Comparison of ENCODE assay signal across 9 mouse cellular contexts in genomic region chr5:65536068-65536465, GRCm38 (mm10). TPM values are rescaled to one million over a fixed set of nuclear protein-coding genes. Genes with fewer than 3 reads are reported as not detected.
A peak's percentile ranks its signal among the peaks of the same experiment; 100 is the strongest.
DNase-seq lines count a peak whose midpoint lies in the region; ATAC-seq and TF ChIP-seq lines count a peak whose summit lies in the region.
"Not testable (repeated sequence)": the region's sequence is repeated elsewhere in the genome, so short reads cannot be mapped to it uniquely, and the experiment has no call there.
"Had no signal": no experiment of that assay in that cellular context is flagged by ENCODE, and none has a peak within 500 bp of the region (broad histone marks: within the 10 kb centered on the region; RNA-seq: fewer than 3 reads in every experiment).

No protein-coding gene starts in this region.

- H3K9ac ChIP-seq in forebrain, embryonic 14.5 days (ENCODE audit: low read length): peak overlapping the region; percentile 95
- H3K9ac ChIP-seq in heart, postnatal 0 days (replicated peaks; ENCODE audit: low read depth, low read length): peak overlapping the region; percentile 88
- peak overlapping the region; percentile 95 for H3K9ac ChIP-seq in kidney, embryonic 14.5 days (ENCODE audit: low read depth, low read length)
- H3K9ac ChIP-seq in liver, embryonic 12.5 days: peak overlapping the region; percentile 93
- peak overlapping the region; percentile 89; the same call in 1 of the 2 replicates for H3K9ac ChIP-seq in midbrain, embryonic 11.5 days (ENCODE audit: low read length)

- ATAC-seq in forebrain, embryonic 14.5 days; heart, postnatal 0 days (ENCODE audit: insufficient read depth, low read depth); kidney, embryonic 14.5 days (ENCODE audit: low FRiP score, low TSS enrichment); liver, embryonic 12.5 days; midbrain, embryonic 11.5 days (ENCODE audit: low FRiP score): not testable (repeated sequence)

- WGBS in forebrain, embryonic 14.5 days: 87% methylated on average over 10 of the region's 10 CpGs
- WGBS in heart, postnatal 0 days: 73% methylated on average over 10 of the region's 10 CpGs
- 83% methylated on average over 10 of the region's 10 CpGs for WGBS in kidney, embryonic 14.5 days
- WGBS in liver, embryonic 12.5 days (ENCODE audit: insufficient replicate concordance): 79% methylated on average over 10 of the region's 10 CpGs
- 87% methylated on average over 10 of the region's 10 CpGs for WGBS in midbrain, embryonic 11.5 days
- WGBS in small intestine, adult 2 months: 70% methylated on average over 10 of the region's 10 CpGs

- peaks cover 13% of the 10 kb centered on the region for H3K4me1 ChIP-seq in forebrain, embryonic 14.5 days (ENCODE audit: control insufficient read depth, insufficient read depth, low read length)
- H3K4me1 ChIP-seq in heart, postnatal 0 days (ENCODE audit: control insufficient read depth, insufficient read depth): peaks cover 15% of the 10 kb centered on the region
- not testable (repeated sequence) for H3K4me1 ChIP-seq in kidney, embryonic 14.5 days (ENCODE audit: control insufficient read depth, insufficient read depth, low read length); small intestine, adult 2 months (ENCODE audit: control insufficient read depth, insufficient read depth, insufficient read length, low read length)
- peaks cover 34% of the 10 kb centered on the region for H3K4me1 ChIP-seq in liver, embryonic 12.5 days
- H3K4me1 ChIP-seq in midbrain, embryonic 11.5 days (ENCODE audit: control insufficient read depth, insufficient read depth, low read length): peaks cover 12% of the 10 kb centered on the region

- H3K4me2 ChIP-seq in forebrain, embryonic 14.5 days (ENCODE audit: low read length): peak overlapping the region; percentile 76
- H3K4me2 ChIP-seq in heart, postnatal 0 days (ENCODE audit: low read depth, low read length): peak overlapping the region; percentile 77
- peak overlapping the region; percentile 44 for H3K4me2 ChIP-seq in kidney, embryonic 14.5 days (replicated peaks; ENCODE audit: low read depth, low read length)
- H3K4me2 ChIP-seq in liver, embryonic 12.5 days: peak overlapping the region; percentile 86
- H3K4me2 ChIP-seq in midbrain, embryonic 11.5 days: peak overlapping the region; percentile 72

- not testable (repeated sequence) for TF ChIP-seq CTCF in heart, postnatal 0 days (IDR thresholded peaks at IDR 0.05; ENCODE audit: low read depth); small intestine, adult 2 months (IDR thresholded peaks at IDR 0.05; ENCODE audit: extremely low read depth, insufficient read length, insufficient replicate concordance, low read depth, low read length)

- not testable (repeated sequence) for H3K27me3 ChIP-seq in forebrain, embryonic 14.5 days (replicated peaks; ENCODE audit: control insufficient read depth, insufficient read depth, low read length); heart, postnatal 0 days (ENCODE audit: control insufficient read depth, insufficient read depth, low read length); kidney, embryonic 14.5 days (ENCODE audit: control insufficient read depth, insufficient read depth, low read length); liver, embryonic 12.5 days (replicated peaks); midbrain, embryonic 11.5 days (ENCODE audit: control insufficient read depth, insufficient read depth, low read length); small intestine, adult 2 months (ENCODE audit: control insufficient read depth, insufficient read depth, low read length)

- DNase-seq in cerebellum, adult 9-10 months: peak; percentile 29
- not testable (repeated sequence) for DNase-seq in forebrain, embryonic 14.5 days (ENCODE audit: low spot score); heart, postnatal 0 days (ENCODE audit: low spot score); midbrain, embryonic 11.5 days (ENCODE audit: low spot score, missing footprints)

- not testable (repeated sequence) for TF ChIP-seq EP300 in heart, postnatal 0 days (IDR thresholded peaks at IDR 0.05; ENCODE audit: low read depth)

- TF ChIP-seq POLR2A in small intestine, adult 2 months (IDR thresholded peaks at IDR 0.05; ENCODE audit: low read depth, low read length): not testable (repeated sequence)

- not testable (repeated sequence) for H3K36me3 ChIP-seq in forebrain, embryonic 14.5 days (ENCODE audit: control insufficient read depth, insufficient read depth, low read length); heart, postnatal 0 days (replicated peaks; ENCODE audit: control insufficient read depth, insufficient read depth, low read length); kidney, embryonic 14.5 days (ENCODE audit: control insufficient read depth, insufficient read depth, low read length); liver, embryonic 12.5 days; midbrain, embryonic 11.5 days (ENCODE audit: control insufficient read depth, insufficient read depth, low read length); small intestine, adult 2 months (ENCODE audit: control insufficient read depth, insufficient read depth, low read length)

- peak overlapping the region; percentile 99 for H3K27ac ChIP-seq in forebrain, embryonic 14.5 days (ENCODE audit: low read depth, low read length)
- H3K27ac ChIP-seq in heart, postnatal 0 days (ENCODE audit: low read depth): peak overlapping the region; percentile 99
- H3K27ac ChIP-seq in kidney, embryonic 14.5 days (ENCODE audit: low read depth, low read length): peak overlapping the region; percentile 99; the same call in 1 of the 2 replicates
- peak overlapping the region; percentile 97 for H3K27ac ChIP-seq in liver, embryonic 12.5 days
- not testable (repeated sequence) for H3K27ac ChIP-seq in midbrain, embryonic 11.5 days (ENCODE audit: low read depth, low read length)
- H3K27ac ChIP-seq in small intestine, adult 2 months (ENCODE audit: insufficient read depth, low read depth, low read length): peak overlapping the region; percentile 86

- not testable (repeated sequence) for H3K9me3 ChIP-seq in forebrain, embryonic 14.5 days (replicated peaks; ENCODE audit: control insufficient read depth, low read length); heart, postnatal 0 days (replicated peaks; ENCODE audit: control insufficient read depth, low read length); kidney, embryonic 14.5 days (ENCODE audit: control insufficient read depth, low read length); liver, embryonic 12.5 days (replicated peaks); midbrain, embryonic 11.5 days (ENCODE audit: control insufficient read depth, low read length)

- H3K4me3 ChIP-seq in forebrain, embryonic 14.5 days (ENCODE audit: low read depth, low read length): peak overlapping the region; percentile 93
- peak overlapping the region; percentile 85 for H3K4me3 ChIP-seq in heart, postnatal 0 days (ENCODE audit: low read depth, low read length)
- peak overlapping the region; percentile 86 for H3K4me3 ChIP-seq in kidney, embryonic 14.5 days (ENCODE audit: low read length)
- H3K4me3 ChIP-seq in liver, embryonic 12.5 days: peak overlapping the region; percentile 90
- H3K4me3 ChIP-seq in midbrain, embryonic 11.5 days (ENCODE audit: low read depth, low read length): peak overlapping the region; percentile 65; the same call in 1 of the 2 replicates
- H3K4me3 ChIP-seq in small intestine, adult 2 months (ENCODE audit: low read depth, low read length): not testable (repeated sequence)

RNA-seq across cellular contexts. Expression of gene Smim14, which starts 0.9 kb away (rescaled TPM):
- polyA plus RNA-seq in forebrain, embryonic 14.5 days (2014; fragmentation: Nextera tagmentation; extraction: Ambion mirVana): 199 and 205 TPM in 2 replicates
- 122 and 156 TPM in 2 replicates for total RNA-seq in heart, postnatal 0 days (2014; rRNA removed; ENCODE audit: low replicate concordance)
- 190 and 200 TPM in 2 replicates for polyA plus RNA-seq in heart, postnatal 0 days (2015; fragmentation: Nextera tagmentation; extraction: Ambion mirVana)
- polyA plus RNA-seq in kidney, embryonic 14.5 days (2014; fragmentation: Nextera tagmentation; extraction: Ambion mirVana): 83.9 and 91.6 TPM in 2 replicates
- 45.5 and 47.4 TPM in 2 replicates for polyA plus RNA-seq in liver, embryonic 12.5 days (2016; fragmentation: Nextera tagmentation; extraction: Ambion mirVana)
- 82.9 and 85.1 TPM in 2 replicates for polyA plus RNA-seq in midbrain, embryonic 11.5 days (2014; fragmentation: Nextera tagmentation; extraction: Ambion mirVana)
- polyA plus RNA-seq in small intestine, adult 2 months (2012; rRNA removed): 53.0 and 72.3 TPM in 2 replicates

RNA-seq across cellular contexts. Expression of gene Ube2k, which starts 1.0 kb away (rescaled TPM):
- polyA plus RNA-seq in forebrain, embryonic 14.5 days (2014; fragmentation: Nextera tagmentation; extraction: Ambion mirVana): 154 and 165 TPM in 2 replicates
- total RNA-seq in heart, postnatal 0 days (2014; rRNA removed; ENCODE audit: low replicate concordance): 19.5 and 21.2 TPM in 2 replicates
- polyA plus RNA-seq in heart, postnatal 0 days (2015; fragmentation: Nextera tagmentation; extraction: Ambion mirVana): 125 and 132 TPM in 2 replicates
- polyA plus RNA-seq in kidney, embryonic 14.5 days (2014; fragmentation: Nextera tagmentation; extraction: Ambion mirVana): 154 and 186 TPM in 2 replicates
- 136 and 137 TPM in 2 replicates for polyA plus RNA-seq in liver, embryonic 12.5 days (2016; fragmentation: Nextera tagmentation; extraction: Ambion mirVana)
- polyA plus RNA-seq in midbrain, embryonic 11.5 days (2014; fragmentation: Nextera tagmentation; extraction: Ambion mirVana): 143 and 148 TPM in 2 replicates
- polyA plus RNA-seq in small intestine, adult 2 months (2012; rRNA removed): 5.7 and 13.6 TPM in 2 replicates

RNA-seq across cellular contexts. Expression of gene Gm43552, which starts 43.4 kb away (rescaled TPM):
- not detected in 2 replicates for polyA plus RNA-seq in forebrain, embryonic 14.5 days (2014; fragmentation: Nextera tagmentation; extraction: Ambion mirVana)
- total RNA-seq in heart, postnatal 0 days (2014; rRNA removed; ENCODE audit: low replicate concordance): not detected in 2 replicates
- not detected in 2 replicates for polyA plus RNA-seq in heart, postnatal 0 days (2015; fragmentation: Nextera tagmentation; extraction: Ambion mirVana)
- not detected in 2 replicates for polyA plus RNA-seq in kidney, embryonic 14.5 days (2014; fragmentation: Nextera tagmentation; extraction: Ambion mirVana)
- not detected in 2 replicates for polyA plus RNA-seq in liver, embryonic 12.5 days (2016; fragmentation: Nextera tagmentation; extraction: Ambion mirVana)
- not detected in 2 replicates for polyA plus RNA-seq in midbrain, embryonic 11.5 days (2014; fragmentation: Nextera tagmentation; extraction: Ambion mirVana)
- polyA plus RNA-seq in small intestine, adult 2 months (2012; rRNA removed): 1.4 TPM in 1 of 2 replicates, not detected in the other
- total RNA-seq: gastrocnemius, adult 18-20 months; heart, postnatal 25 days had no signal
